Mouse (Mus musculus) mature B cell (primary cell): ENCODE results near the gene Slc7a7.

Experiments
- in situ Hi-C: fragments of 300-500 bp; cut with MboI; formaldehyde crosslinking; loops from 2 replicates; pipeline ENCODE4 v1.14.3; 2019

Gene Slc7a7

GRCm38 (mm10) chr14:54417623-54418081, at the start of gene Slc7a7:
Slc7a7 (minus strand) TSS chr14:54417780.
- in situ Hi-C loops: no loop called here

- in situ Hi-C loops: loop anchor here (25.0 kb wide), 1 partner anchor 402 kb away; no protein-coding TSS in a partner anchor
These were observed 46.9 kb upstream of the Slc7a7 start for GRCm38 (mm10) chr14:54464293-54465005.

DNA sequence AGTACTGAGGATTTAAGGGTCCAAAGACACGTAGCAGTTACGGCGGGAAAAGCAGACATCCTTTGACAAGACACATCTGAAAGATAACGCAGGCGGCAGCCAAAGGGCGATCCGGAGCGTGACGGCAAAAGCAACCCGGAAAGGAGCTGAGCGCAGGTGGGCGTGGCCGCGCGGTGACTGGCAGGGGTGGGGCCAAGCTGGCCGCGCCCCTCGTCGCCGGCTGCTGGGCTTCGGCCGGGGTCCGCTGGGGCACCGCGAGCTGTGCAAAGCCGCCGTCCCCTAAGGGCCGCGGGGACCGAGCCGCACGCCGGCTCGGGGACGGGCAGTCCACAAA, 46.3 kb upstream of the Slc7a7 start, which contains the start of gene Lrp10:
Lrp10 (plus strand) TSS at position 179 of the 334 bp plus-strand sequence.
- in situ Hi-C loops: loop anchor here (25.0 kb wide), 1 partner anchor 402 kb away; no protein-coding TSS in a partner anchor

DNA sequence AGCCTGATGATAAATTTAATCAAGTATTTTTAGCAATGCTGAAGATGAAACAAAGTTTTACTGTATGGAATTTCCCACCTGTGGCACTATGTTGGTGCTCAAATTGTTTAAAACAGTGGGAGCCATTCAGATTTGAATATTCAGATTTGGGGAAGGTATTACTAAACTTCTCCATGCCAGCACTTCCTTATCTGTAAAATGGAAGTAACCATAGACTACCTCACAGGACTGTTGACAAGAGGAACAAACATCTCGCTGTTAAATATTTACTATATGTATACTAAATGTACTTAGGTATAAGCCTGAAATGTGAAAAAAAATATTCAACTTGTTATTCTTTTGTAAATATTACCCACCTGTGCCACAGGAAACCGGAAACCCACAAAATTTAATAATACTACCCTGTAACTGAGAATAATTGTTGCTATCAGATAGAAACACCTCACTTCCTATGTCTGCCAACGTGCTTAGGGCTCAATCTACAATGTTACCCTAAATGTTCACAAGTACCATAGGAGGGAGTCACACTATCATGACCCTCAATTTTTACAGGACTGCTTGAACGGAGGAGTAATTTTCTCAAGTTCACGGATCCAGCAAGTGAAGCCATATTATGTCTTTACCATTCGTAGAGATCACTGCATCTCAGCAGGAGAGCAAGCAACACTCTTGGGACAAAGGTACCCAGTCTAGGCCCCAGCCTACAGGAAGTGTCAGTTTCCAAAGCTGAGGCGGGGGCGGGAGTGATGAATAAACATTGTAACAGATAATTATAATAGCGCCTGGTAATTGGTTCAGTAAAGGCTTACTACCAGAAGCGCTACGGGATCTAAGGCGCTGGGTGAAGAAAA, 45.8 kb upstream of the Slc7a7 start:
- in situ Hi-C loops: loop anchor here (25.0 kb wide), 1 partner anchor 401 kb away; no protein-coding TSS in a partner anchor

DNA sequence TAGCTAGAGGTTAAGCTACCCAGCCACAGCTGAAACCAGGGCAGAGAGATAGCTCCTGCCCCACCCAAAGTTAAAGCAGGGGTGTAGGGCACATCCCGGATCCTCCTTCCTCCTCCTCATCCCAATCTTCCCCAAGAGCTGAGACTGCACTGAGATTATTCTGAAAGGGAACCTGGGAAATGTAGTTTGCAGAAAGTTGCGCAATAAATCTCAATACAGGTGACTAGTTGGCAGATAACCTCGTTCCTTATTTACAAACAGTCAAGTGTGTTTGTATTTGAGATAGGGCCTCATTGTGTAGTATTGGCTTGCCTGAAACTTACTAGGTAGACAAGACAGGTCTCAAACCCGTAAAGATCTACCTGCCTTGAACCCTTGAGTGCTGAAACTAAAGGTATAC, 44.6 kb upstream of the Slc7a7 start:
- in situ Hi-C loops: loop anchor here (25.0 kb wide), 1 partner anchor 400 kb away; no protein-coding TSS in a partner anchor

- in situ Hi-C loops: loop anchor here (25.0 kb wide), 1 partner anchor 396 kb away; no protein-coding TSS in a partner anchor
These were observed 40.5 kb upstream of the Slc7a7 start for GRCm38 (mm10) chr14:54457907-54458569.

DNA sequence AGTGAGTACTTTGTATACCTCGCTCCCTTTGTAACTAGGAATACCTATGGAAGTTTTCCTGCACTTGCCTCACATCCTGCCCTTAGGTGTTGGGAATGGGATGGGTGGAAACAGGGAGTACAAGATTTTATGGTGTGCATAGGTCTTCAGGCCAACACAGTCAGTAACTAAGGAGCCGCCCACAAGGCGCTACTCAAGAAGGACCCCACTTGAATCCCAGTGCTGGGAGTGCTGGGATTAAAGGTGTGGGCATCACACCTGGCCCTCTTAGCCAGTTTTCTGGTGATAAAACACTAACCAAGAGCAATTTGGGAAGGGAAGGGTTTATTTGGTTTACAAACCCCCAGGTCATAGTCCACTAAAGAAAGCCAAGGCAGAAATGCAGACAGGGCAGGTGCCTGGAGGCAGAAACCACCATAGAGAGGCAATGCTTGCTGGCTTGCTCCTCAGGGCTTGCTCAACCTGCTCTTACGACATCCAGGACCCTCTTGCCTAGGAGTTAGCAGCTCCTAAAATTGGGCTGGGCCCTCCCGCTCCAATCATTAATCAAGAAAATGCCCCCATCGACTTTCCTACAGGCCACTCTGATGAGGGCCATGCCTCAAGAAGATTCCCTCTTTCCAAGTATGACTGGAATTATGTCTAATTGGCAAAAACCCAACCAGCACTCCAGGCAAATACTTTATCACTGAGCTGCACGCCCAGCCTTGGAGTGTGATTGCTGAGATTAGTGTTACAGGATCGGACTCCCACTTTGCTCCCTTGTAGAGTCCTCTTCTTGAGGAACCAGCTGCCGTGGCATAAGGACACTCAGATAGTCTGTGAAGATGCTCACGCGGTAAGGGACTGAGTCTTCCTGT, 37.3 kb upstream of the Slc7a7 start:
- in situ Hi-C loops: loop anchor here (25.0 kb wide), 1 partner anchor 393 kb away; no protein-coding TSS in a partner anchor

GRCm38 (mm10) chr14:54453566-54453965, 36.0 kb upstream of the Slc7a7 start:
- in situ Hi-C loops: loop anchor here (25.0 kb wide), 1 partner anchor 391 kb away; no protein-coding TSS in a partner anchor

GRCm38 (mm10) chr14:54445476-54445875, 27.9 kb upstream of the Slc7a7 start:
- in situ Hi-C loops: loop anchor here (25.0 kb wide), 1 partner anchor 208 kb away; no protein-coding TSS in a partner anchor

DNA sequence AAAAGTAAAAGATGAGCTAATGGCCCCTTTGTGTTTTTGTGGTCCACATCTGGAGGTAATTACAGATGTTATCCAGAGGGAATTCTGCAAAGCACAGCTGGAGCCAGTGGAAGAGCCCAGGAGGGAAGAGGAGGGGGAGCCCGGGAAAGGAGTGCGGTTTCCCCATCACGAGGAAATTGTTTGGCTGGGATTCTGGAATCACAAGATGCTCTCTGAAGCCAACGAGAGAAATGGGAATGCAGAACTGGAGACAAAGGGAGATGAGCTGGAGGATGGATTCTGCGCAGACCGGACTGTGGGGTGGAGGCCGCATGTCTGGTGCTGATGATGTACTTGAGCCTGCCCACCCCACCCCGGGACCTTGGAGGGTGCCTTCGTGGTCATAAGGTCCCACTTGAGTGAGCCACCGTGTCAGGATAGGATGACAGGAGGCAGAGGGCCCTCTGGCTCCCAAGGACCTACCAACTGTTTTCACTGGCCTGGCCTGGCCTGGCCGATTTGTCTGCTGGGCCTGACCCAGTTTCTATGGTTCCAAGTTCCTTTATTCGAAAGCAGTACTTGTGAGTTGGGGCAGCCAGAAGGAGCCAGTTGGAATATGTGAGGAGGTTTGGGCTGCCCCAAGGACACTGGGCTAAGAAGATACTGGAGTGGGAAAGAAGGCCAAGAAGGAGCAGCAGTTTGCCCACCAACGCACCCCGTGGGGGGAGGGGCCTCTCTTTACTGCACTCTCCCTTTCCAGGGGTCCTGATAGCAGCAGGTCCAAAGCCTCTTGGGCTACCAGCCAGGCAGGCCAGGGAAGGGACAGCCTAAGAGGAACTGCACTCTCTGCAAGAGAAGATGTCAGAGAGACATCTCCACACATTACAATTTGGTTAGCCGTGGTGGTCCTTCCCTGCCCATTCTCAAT, 26.4 kb upstream of the Slc7a7 start:
- in situ Hi-C loops: loop anchor here (25.0 kb wide), 1 partner anchor 207 kb away; no protein-coding TSS in a partner anchor

- in situ Hi-C loops: loop anchor here (25.0 kb wide), 1 partner anchor 206 kb away; no protein-coding TSS in a partner anchor
These were observed 25.6 kb upstream of the Slc7a7 start for GRCm38 (mm10) chr14:54443196-54443595.

DNA sequence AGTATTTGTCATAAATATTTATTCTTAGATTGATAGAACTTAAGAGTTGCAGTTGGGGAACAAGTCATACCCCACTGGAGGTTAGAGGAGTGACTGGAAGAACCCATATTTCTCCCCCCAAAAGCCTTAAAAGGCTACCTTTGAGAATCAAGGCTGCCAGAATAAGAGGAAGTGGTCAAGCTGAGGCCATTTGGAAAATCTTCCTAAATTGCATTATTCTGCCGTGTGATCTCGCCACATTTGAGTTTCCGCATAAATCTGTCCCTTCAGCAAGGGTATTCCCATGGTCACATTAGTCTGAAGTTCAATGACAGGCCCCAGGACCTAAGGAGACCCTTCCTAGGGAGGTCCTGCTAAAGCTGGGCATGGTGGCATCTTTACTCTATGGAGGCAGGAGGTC, 25.0 kb upstream of the Slc7a7 start:
- in situ Hi-C loops: loop anchor here (25.0 kb wide), 1 partner anchor 205 kb away; no protein-coding TSS in a partner anchor

- in situ Hi-C loops: loop anchor here (25.0 kb wide), 1 partner anchor 204 kb away; no protein-coding TSS in a partner anchor
These were observed 23.8 kb upstream of the Slc7a7 start for GRCm38 (mm10) chr14:54441365-54441764.

DNA sequence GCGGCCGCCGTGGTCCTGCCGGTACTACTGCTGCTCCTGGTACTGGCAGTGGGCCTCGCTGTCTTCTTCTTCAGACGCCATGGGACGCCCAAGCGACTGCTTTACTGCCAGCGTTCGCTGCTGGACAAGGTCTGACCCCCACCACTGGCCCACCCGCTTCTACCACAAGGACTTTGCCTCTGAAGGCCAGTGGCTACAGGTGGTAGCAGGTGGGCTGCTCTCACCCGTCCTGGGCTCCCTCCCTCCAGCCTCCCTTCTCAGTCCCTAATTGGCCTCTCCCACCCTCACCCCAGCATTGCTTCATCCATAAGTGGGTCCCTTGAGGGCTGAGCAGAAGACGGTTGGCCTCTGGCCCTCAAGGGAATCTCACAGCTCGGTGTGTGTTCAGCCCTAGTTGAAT, 23.0 kb upstream of the Slc7a7 start:
- in situ Hi-C loops: loop anchor here (25.0 kb wide), 1 partner anchor 203 kb away; no protein-coding TSS in a partner anchor

GRCm38 (mm10) chr14:54439610-54440009, 22.0 kb upstream of the Slc7a7 start:
- in situ Hi-C loops: loop anchor here (25.0 kb wide), 1 partner anchor 202 kb away; no protein-coding TSS in a partner anchor

DNA sequence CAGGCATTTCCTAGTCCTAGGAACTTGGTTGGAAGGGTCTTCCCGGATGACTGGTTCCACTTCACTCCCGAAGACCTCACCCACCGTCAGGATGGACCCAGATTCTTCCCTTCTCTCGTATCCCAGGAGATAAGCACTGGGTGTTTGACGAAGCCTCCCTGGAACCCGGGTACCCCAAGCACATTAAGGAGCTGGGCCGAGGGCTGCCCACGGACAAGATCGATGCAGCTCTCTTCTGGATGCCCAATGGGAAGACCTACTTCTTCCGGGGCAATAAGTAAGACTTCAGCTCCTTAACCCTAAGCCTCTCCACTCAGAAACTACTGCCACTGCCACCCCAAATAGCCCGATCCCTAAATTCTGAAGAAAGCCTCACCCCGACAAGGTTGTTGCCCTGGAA, 21.6 kb upstream of the Slc7a7 start:
- in situ Hi-C loops: loop anchor here (25.0 kb wide), 1 partner anchor 202 kb away; no protein-coding TSS in a partner anchor

DNA sequence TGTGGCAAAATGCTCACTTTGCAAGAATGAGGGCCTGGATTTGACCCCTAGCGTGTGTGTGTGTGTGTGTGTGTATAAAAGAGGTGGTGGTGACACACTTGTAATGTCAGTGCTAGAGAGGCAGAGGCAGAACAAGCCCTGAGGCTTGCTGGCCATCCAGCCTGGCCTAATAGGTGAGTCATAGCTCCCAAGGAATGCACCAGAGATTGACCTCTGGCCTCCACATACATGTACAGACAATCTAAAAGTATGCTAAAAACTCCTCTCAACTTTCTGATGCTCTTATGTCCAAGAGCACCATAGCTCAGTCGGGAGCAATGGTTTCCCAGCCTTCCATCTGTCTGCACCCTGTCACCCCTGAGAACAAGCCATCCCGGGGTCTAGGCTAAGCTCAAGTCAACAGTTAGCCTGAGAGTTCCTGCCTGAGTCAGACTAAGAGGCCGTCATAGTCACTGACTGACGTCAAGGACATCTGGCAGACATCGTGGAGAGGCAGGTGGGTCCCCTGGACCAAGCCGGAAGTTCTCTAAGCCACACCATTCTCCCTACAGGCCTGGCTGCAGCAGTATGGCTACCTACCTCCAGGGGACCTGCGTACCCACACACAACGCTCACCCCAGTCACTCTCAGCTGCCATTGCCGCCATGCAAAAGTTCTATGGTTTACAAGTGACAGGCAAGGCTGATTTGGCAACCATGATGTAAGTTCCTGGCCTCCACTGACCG, 17.8 kb upstream of the Slc7a7 start:
- in situ Hi-C loops: loop anchor here (25.0 kb wide), 1 partner anchor 198 kb away; no protein-coding TSS in a partner anchor

- in situ Hi-C loops: loop anchor here (25.0 kb wide), 1 partner anchor 197 kb away; no protein-coding TSS in a partner anchor
These were observed 16.5 kb upstream of the Slc7a7 start for GRCm38 (mm10) chr14:54433941-54434531.
